Mouse (Mus musculus) c-Kit-positive CD71-negative TER-119-negative erythroid progenitor cells, embryonic 14.5 days (primary cell): ENCODE measurements around the gene Bpifa1.
"Not testable (repeated sequence)": the region's sequence is repeated elsewhere in the genome, so short reads cannot be mapped to it uniquely, and the experiment has no call there.

Source experiments
- DNase-seq: peaks from one replicate; pipeline ENCODE4 v3.0.0-alpha.2; 2013; ENCODE audit warnings: low read depth

Bpifa1 gene

DNA sequence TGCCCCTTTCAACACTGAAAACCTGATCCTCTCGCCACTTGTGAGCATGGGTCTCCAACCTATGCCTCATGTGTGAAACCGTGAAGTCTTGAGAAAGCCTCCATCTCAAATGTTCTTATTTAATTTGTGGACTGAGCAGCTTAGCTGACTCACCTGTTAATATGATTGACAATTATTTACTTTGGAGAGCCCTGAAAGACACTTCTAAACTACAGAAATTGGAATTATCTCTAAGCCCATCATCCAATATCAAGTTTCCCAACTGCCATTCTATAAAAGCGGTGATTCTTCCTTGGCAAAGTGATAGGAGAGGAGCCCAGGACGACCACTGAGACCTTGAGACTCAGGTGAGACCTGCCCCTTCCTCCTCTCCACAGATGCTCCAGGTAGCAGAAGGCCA, at the start of gene Bpifa1:
Gene Bpifa1 (plus strand): TSS at position 301 of the 400 bp plus-strand sequence.
- no peak for DNase-seq

DNA sequence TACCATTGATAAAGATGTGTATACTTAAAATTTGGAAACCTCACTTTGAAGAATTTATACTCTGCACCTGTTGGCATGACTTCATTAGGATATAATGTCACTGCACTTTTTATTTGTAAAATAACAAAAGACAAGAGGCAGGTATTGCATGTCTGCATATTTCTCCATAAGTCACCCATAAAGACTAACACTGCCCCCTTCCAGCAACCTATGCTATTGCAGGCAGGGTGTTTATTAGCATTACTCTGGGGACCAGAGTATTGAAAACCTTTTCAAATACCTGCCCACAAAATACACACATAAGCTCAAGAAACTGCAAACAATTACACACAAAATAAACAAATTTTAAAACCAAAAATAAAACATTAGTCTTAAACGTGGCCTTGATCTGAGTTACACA, 44.9 kb upstream of the Bpifa1 start:
- no peak for DNase-seq

DNA sequence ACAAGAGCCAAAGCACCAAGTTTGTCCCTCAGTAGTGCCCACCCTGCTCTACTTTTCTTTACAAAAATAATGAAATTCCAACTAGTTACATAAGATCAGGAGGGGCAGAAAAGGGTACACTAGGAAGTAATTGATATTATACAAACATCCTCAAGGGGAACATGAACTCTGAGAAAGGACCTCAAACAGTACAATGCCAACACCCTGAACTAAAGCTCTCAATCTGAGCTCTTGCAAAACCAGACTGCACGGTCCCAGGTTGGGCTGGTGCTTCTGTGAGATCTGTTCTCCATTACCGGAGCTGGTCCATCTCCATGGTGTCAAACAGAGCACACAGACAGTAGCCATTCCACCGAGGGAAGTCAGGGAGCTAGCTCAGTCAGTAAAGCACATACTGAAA, 25.3 kb upstream of the Bpifa1 start:
- no peak for DNase-seq

DNA sequence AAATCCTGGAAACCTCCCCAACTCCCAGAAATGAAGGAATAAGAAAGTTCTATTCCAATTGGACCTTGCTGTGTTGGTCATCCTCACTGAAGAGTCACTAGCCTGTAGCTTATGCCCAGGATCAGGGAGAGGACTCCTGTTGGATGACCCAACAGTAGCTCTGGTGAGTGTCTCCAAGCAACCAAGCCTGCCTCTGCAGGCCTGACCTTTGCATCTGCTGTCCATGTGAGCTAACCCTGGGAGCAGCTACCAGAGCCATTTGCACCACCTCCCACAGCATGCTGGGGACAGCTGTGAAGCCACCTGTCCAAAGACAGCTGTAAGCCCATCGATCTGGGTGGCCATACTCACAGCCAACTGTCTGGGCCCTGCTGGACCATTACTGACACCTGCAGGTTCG, 12.6 kb upstream of the Bpifa1 start, which contains the start of gene Bpifa3:
Gene Bpifa3 (plus strand): TSS at position 217 of the 400 bp plus-strand sequence.
- DNase-seq = no peak

DNA sequence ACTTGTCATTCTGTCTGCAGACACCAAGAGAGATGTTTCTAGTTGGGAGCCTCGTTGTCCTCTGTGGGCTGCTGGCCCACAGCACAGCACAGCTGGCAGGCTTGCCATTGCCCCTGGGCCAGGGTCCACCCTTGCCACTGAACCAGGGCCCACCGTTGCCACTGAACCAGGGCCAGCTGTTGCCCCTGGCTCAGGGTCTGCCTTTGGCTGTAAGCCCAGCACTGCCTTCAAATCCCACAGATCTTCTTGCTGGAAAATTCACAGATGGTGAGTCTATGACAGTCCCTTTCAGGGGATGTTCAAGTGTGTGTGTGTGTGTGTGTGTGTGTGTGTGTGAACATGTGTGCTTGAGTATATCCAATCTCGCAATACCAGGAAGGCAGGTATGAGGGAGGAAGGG, 1.1 kb downstream of the Bpifa1 start:
- DNase-seq = no peak

DNA sequence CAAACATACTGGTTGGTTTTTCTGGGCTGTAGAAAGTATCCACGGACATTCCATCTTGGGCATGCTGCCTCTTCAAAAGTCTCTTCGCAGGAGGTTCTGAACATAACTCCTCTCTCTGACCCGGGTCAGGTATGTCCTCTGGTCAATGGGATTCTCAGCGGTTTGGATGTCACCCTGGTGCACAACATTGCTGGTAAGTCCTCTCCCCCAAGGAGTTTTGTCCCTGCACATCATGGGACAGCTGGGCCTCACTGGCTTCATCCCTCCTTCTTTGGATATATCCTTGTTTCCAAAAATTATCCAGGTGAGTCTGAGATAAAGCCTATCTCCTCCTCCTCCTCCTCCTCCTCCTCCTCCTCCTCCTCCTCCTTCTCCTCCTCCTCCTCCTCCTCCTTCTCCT, 4.8 kb downstream of the Bpifa1 start:
- no peak for DNase-seq

DNA sequence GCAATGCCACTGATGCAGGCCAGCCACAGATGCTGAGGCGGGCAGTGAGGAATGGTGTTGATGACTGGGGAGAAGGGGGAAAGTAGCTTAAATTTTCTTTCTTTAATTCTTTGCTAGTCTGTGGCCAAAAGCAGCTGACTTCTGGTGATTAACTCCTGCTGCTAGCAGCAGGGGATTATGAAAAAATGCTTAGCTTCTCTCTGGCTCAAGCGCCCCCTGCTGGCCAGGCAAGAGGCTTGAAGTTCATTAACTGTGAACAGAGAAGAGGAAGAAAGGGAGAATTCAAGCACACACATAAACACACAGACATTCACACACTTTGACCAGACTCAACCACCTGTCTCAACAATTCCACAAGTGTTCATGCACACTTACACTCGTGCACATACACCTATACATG, 15.8 kb downstream of the Bpifa1 start:
- peak; percentile 22 for DNase-seq

DNA sequence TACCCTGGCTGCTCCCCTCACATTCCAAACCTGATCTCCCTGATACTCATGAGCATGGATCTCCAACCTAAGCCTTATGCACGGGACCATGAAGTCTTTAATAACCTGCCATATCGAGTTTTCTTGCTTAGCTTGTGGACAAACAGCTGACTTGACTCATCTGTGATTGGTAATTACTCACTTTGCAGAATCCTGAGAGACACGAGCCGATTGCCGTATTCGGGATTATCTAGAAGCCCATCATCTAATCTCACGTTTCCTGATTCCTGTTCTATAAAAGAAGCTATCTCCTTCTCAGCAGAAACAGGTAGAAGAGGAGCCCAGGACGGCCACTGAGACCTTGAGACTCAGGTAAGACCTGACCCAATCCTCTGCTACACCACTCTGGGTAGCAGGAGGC, 19.6 kb downstream of the Bpifa1 start, which contains the start of gene Bpifa5:
Gene Bpifa5 (plus strand): TSS at position 301 of the 400 bp plus-strand sequence.
- no peak for DNase-seq

DNA sequence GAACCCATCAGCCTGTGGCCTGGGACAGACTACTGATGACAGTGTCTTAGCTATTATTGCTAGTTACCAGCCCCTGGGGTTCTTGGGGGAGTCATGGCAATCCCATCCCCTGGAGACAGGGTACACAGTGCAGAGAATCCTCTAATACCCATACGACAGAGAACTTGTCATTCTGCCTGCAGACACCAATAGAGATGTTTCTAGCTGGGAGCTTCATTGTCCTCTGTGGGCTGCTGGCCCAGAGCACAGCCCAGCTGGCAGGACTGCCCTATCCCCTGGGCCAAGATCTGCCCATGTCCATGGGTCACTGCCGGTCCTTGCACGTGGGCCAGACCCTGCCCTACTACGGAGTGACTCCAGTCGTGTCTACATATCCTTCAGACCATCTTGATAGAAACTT, 20.6 kb downstream of the Bpifa1 start:
- DNase-seq = no peak

DNA sequence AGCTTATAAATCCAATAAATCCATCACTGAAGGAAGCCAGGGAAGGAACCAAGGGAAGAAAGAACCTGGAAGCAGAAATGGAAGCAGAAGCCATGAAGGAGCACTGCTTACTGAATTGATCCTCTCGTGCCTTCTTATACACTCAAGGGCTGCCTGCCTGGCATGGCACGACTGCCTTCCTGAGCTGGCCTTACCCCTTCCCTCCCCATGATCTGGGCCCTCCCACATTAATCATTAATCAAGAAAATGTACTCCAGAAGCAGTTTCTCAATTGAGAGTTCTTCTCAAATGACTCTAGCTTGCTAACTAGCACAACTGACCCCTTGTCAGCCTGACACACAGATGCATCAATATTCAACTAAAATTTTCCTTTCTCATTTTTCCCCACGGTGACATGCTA, 26.5 kb downstream of the Bpifa1 start:
- no peak for DNase-seq

DNA sequence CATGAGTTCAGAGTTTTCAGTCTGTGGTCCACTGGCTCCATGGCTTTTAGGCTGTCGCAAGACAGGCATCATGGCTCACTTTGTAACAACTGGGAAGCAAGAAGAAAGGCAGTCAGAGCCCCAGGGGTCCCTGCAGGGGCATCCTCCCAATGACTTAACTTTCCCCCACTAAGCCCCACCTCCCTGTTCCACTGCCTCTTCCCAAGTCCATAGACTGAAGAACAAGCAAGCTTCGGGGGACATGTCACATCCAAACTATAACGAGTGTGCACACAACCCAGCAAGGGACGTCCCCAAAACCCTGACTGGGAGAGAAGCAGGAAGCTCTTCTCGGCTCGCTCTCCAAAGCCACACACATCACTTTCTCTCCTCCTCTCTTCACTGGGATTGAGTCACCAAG, 28.9 kb downstream of the Bpifa1 start:
- DNase-seq = no peak

DNA sequence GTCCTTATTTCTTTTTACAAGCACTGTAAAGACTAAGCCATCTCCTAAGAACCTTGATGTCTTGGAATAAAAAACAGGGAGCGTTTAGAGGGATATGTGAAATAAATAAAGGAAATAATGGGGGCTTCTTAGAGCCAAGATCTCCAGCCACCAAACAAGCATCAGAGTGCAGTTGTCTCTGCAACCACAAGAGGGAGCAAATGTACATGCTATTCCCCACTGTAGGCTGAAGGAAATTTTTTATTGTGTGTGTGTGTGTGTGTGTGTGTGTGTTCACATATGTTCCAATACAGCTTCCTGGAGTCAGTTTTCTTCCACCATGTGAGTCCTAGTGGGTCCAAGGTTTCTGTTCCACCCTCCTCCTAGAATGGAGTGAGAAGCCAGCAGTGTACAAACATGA, 30.6 kb downstream of the Bpifa1 start:
- no peak for DNase-seq

DNA sequence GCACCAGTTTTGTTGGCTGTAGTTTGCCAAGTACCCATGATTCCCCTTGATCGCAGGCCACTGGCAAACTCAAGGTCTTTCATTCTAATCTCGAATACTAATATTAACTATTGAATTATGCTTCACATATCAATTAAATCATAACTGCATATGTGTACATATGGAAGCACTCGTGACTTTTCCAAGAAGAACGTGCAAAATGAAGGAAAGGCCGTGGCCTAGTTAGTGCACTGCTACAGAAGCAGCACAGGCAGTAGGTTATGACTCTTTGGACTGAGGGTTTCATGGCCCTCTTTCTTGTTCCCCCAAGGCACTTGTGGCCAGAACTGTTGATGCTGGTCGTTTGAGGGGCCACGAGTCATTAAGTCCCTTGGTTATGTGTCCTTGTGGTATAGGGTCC, 39.2 kb downstream of the Bpifa1 start:
- DNase-seq = not testable (repeated sequence)

DNA sequence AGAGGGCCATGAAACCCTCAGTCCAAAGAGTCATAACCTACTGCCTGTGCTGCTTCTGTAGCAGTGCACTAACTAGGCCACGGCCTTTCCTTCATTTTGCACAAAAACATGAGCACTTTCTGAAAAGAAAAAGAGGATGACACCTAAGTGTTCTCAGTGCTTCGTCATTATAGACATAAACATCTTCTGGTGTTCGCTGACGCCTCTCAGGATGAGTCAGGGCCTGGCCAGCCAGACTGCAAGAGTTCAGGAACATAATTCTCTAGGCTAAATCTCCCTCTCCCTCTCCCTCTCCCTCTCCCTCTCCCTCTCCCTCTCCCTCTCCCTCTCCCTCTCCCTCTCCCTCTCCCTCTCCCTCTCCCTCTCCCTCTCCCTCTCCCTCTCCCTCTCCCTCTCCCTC, 40.4 kb downstream of the Bpifa1 start:
- DNase-seq = not testable (repeated sequence)

DNA sequence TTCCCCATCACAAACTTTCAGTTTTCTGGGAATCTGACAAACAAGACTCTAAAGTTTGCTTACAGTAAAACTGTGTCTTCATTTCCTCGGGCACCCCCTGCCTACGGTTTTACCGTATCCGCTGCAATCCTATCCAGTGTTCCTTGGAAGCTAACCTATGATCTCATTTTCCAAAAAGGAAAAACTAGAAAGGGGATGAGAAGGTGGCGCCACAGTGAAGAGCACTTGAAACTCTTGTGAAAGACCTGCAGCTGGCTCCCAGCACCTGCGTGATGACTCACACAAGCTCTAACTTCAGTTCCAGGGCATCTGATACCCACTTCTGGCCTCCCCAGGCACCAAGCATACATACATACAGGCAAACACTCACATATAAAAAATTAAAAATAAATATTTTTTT, 42.6 kb downstream of the Bpifa1 start:
- DNase-seq = no peak

DNA sequence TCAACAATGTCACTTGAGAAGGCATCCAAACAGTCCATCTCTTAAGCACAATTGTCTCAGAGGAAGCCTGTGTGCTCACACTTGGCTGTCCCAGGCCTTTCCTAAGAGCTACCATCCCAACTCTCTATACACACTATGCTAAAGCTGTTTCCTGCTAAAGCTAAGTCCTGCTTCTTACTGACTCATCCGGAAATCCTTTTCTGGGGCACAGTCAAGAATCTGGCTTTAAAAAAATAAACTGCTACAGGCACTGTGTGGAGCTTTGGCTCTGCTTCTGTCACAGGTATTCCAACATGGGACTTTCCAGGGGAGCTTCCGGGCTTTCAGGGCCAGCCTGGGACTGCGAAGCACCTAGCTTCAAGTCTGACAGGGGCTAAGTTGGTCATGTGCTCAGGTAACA, 43.1 kb downstream of the Bpifa1 start:
- no peak for DNase-seq

DNA sequence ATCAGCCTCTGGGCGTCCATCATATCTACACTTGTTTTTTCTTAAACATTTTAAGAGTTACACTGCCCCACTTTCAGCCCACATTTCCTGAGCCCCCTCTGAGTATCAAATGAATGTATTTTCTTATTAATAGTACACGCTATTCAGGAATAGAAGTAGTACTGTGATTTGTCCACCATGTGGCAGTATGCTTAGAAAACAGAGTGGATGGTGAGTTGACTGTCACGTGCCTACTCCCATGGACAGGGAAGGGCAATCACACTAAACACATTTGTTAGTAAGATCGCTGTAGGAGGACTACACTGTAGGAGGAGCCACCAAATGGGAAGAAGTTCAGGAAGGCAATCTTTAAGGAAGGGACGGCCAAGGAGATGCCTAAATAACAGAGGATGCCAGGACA, 44.8 kb downstream of the Bpifa1 start:
- no peak for DNase-seq

DNA sequence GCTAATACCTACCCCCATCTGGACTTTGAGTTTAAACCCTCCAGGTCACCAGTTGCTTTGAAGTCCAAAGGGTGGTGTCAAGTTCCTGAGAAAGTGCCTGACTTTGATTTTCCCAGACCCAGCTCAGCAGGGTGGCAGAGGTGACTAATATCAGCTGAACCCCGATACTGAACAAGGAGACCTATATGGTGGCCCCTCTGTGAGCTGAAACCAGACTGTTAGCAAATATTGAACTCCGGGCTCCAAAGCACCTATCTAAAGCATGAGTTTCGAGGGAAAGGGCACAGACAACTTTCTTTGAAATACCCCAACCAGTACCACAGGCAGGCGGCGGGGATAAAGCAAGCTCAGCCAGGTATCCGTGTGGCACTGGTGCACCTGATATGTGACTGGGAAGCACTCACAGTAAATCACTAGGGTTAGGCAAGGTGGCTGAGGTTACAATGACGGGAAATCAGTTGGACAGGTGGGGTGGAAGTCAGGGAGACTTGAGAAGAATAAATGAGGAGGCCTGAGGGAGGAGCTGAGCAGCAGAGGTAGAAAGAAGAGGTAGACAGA, 47.3 kb downstream of the Bpifa1 start:
- DNase-seq = no peak

DNA sequence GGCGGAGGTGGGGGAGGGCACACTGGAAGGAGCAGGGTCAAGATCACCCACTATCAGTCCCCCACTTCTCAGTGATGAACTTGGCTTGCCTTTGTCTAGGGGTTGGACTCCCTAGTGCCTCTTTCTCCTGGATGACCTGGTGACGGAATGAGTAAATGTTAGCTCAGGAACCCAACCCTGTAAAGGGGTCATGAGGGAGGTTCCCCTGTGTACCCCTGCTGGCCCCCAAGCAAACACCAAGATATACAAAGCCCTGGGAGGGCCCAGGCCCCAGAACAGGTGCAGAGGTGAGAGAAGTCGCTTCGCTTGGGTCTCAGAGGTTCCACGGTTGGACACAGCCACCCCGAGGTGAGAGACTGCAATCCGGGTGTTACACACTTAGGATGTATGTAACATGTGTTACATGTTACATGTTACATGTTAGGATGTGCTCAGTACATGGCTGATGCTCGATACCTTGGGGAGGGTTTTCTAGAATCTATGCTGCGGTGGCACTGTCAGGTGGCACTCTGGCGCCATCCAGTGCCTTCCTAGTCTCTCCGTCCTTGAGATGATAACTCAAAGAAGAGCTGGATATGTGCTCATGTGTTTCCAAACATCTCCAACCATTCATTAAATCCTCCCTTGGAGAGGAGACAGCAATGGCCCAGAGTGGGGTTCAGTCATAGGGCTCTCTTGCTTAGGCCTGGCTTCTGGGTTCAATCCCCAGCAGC, 48.0 kb downstream of the Bpifa1 start, which contains the start of gene Bpifb1:
Gene Bpifb1 (plus strand): TSS at position 273 of the 713 bp plus-strand sequence.
- no peak for DNase-seq

DNA sequence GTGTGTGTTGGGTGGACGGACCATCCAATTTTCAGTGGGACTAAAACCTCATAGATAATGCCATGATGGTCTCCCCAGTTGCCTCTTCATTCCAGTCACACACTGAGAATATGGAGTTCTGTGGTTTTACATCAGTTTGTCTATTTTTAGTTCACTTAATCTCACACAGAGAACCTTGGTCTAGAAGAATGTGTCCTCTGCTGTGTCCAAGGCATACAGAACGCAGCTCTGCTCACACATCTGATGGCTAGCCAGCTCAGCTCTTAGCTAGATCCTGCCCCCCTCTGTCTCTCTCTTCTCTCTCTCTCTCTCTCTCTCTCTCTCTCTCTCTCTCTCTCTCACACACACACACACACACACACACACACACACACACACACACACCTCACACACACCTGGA, 49.5 kb downstream of the Bpifa1 start:
- no peak for DNase-seq

DNA sequence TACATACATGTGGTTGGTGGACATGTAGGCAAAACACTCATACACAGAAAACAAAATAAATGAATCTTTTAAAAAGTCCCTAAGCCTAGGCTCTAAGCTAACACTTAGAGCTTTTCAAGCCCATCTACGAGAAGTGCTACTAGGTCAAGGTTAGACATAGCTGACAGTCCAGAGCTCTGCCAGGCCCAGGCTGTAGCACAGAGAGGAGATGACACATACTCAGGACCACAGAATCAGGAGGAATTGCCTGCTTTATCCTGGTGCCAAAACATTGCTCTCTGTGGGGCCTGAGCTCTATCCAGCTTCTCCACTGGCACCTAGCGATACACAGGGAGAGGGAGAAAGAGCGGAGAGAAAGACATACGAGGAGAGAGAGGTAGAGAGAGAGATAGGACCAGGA, 50.4 kb downstream of the Bpifa1 start:
- DNase-seq = no peak

DNA sequence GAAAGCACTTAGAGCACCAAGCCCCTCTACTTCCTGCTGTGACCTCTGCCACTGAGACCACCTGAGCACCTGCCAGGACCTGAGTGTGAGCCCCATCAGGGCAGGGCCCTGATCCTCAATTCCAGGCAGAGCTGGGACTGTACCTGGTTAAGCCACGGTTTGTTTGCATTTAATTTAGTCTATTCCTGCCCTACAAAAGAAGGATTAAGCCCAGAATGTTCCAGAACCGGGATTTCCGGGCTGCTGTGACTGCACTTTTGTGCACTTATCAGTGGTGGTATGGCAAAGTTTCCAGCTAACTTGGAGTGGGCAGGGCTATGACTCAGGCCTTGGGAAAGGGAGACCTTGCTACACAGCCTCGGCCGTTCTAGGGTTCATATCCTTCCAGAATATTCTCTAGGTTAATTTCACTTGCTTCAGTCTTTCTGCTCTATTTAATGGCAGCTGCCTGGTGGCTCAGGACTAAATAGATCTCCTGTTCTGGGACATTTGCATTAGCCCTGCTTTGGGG, 51.4 kb downstream of the Bpifa1 start:
- no peak for DNase-seq

DNA sequence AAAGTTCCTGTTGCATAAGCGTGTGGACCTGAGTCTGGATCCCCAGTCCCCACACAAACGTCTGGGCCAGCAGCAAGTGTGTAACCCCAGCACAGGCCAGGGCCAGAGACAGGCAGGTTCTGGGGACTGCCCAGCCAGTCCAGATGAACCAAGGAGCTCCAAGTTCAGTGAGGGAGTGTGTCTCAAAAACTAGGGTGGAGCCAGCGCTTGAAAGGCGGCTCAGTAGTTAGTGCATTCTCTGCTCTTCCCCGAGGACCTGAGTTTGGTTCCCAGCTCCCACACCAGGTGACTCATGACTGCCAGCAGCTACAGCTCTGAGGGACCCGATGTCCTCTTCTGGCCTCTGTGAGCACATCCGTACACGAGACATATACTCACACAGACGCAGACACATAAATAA, 54.4 kb downstream of the Bpifa1 start:
- DNase-seq = no peak
